Mouse (Mus musculus) R1 (cell line): ENCODE measurements around the gene Zpbp2.
A peak's percentile ranks its signal among the peaks of the same experiment; 100 is the strongest.
"Not testable (repeated sequence)": the region's sequence is repeated elsewhere in the genome, so short reads cannot be mapped to it uniquely, and the experiment has no call there.

Source experiments
- DNase-seq: peaks from one replicate; pipeline ENCODE4 v3.0.0-alpha.2; 2018; ENCODE audit warnings: low read depth, low spot score

The Zpbp2 gene

GRCm38 (mm10) chr11:98589306-98589705 lies 38.4 kb downstream of the Zpbp2 start:
- DNase-seq, result no peak

DNA sequence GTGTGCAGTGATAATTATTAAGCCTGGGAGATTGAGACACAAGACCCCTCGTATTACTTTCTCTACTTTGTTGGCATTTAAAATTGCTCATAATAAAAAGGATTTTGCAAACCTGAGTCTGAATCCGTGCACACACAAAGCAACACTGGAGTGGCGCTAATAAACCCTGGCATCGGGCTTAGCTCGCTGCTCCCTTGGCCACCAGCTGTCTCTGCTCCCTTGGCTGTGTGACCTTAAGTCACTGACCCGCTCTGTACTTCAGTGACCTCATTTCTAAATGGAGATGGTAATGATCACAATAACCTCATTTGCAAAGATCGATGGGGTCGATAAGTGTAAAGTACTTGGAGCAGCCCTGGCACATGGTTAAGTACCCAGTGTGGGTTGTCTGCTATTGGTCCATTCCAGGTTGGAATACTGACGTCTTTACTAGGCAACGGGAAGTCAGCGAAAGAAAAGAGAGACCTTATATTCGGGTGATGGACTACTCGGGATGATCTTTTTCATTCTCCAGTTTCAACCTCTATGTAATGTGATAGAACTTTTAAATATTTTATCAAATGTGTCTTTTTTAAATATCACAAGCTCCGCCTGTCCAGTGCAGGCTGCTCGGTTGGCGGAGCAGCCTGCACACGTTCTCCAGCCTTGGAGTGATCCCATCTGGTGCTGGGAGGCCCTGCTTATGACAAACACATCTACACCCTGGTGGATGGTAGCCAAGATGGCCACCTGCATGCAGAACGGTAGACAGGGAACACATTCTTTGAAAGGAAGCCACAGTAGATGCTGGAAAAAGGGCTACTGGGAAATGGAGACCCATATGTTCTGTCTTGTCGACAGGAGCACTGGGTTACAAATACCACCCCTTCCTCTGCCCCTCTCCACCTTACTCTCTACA lies 39.9 kb downstream of the Zpbp2 start:
- no peak for DNase-seq

DNA sequence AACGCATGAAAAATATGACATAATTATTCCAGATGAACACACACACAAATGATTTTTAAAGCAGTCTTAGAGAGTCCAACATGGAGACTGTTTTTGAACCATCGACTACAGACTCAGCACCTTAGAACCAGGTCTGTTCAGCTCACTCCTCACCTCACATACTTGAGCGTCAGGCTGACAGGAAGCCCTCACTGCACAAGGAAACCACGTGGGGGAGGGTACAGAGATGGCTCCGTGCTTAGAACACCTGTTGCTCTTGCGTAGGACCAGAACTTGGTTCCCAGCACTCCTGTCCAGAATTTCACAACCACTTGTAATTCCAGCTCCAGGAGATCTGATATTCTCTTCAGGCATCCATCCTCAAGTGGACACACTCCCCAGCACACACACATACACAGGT lies 44.1 kb downstream of the Zpbp2 start:
- no peak for DNase-seq

DNA sequence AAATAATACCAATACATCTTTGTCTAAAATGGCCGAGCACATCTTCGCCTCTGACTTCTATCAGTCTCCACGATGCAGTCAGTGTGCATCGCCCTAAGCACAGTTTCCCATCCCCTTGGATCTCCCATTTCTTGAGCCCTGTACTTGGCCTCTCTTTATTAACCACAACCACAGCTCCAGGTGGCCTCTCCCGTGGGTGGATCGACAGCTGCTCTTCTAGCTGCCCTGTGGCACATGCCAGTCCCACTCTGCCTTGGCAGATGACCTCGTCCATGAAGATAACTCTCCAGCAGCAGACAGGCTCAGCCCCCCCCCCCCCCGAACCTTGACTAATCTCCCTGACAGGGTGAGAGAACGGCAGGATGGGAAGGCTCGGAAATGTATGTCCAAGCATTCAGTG lies 44.6 kb downstream of the Zpbp2 start:
- DNase-seq, result no peak

DNA sequence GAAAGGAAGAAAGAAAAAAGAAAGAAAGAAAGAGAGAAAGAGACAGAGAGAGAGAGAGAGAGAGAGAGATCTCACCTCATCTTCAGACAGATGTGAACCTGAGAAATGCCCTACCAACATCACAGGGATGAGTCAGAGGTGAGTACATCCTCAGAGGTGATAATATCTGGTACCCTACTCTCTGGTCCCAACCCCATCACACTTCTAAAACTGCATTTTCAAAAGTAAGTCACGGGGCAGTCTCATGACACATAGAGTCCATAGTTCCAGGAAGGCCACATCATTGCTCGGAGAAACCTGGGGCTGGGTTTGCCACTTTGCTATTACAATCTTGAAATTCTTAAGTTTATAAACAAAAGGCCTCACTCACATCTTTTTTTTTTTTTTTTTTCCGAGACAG lies 45.1 kb downstream of the Zpbp2 start:
- no peak for DNase-seq

DNA sequence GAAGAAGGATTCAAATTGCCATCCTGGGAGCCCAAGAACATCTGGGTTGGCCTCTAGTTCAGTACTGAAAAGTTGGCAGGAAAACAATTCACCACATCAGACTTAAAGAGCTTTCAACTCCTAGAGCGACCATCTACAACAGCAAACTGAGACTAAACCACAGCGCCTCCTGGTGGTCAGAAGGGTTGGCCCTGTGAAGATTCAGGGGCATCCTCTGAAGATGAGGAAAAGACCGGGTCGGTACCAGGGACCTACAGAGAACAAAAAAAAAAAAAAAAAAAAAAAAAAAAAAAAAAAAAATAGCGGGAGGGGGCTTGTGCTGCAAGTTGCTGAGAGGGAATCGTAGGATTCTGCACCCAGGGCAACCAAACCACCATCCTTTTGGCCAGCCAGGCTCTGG lies 46.5 kb downstream of the Zpbp2 start:
- DNase-seq, result peak; percentile 91

DNA sequence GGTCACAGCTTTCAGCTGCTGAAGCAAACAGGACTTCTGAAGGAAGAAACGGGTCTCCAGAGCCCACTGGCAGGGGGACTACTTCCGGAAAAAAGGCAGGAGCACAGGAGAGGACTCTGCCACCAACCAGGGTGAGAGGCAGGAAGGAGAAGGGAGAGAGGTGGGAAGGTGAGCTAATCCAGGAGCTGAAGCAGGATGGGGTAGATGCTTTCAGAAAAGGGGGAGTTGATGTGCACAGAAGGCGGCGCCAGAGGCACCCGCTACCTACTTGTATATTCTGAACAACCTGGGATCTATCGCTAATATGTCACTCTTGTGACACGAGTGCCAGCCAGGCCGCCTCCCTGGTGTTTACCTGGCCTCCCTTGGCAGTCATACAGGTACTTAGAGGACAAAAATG lies 47.1 kb downstream of the Zpbp2 start, which contains the start of gene Lrrc3c:
Gene Lrrc3c (plus strand): TSS at position 301 of the 400 bp plus-strand sequence.
- no peak for DNase-seq

GRCm38 (mm10) chr11:98598851-98599290 lies 48.0 kb downstream of the Zpbp2 start:
- DNase-seq, result no peak

- DNase-seq, result no peak
Observed at GRCm38 (mm10) chr11:98599291-98599690, 48.4 kb downstream of the Zpbp2 start.

GRCm38 (mm10) chr11:98602090-98602690 lies 51.3 kb downstream of the Zpbp2 start:
- DNase-seq, result peak; percentile 90

GRCm38 (mm10) chr11:98603953-98604352 lies 53.1 kb downstream of the Zpbp2 start:
- DNase-seq, result no peak

- DNase-seq, result not testable (repeated sequence)
Observed at GRCm38 (mm10) chr11:98604911-98605310, 54.0 kb downstream of the Zpbp2 start.

- DNase-seq, result peak; percentile 71
Observed at GRCm38 (mm10) chr11:98606763-98607162, 55.9 kb downstream of the Zpbp2 start.
